Mouse (Mus musculus) bone marrow, adult 2 months (tissue): ENCODE results near the gene Rps6ka5.

ENCODE experiments used
- CTCF ChIP-seq: fragments of 200-500 bp; IDR thresholded peaks from 2 replicates; pipeline ENCODE4 v1.5.1; 2011; ENCODE audit warnings: low read length, control low read depth; ENCODE audit not compliant: control insufficient read depth, insufficient read depth
- POLR2A ChIP-seq: fragments of 200-500 bp; IDR thresholded peaks from 2 replicates; pipeline ENCODE4 v1.6.1; 2011; ENCODE audit warnings: low read depth, mild to moderate bottlenecking, control low read depth, low read length, borderline replicate concordance; ENCODE audit not compliant: control insufficient read depth

DNA sequence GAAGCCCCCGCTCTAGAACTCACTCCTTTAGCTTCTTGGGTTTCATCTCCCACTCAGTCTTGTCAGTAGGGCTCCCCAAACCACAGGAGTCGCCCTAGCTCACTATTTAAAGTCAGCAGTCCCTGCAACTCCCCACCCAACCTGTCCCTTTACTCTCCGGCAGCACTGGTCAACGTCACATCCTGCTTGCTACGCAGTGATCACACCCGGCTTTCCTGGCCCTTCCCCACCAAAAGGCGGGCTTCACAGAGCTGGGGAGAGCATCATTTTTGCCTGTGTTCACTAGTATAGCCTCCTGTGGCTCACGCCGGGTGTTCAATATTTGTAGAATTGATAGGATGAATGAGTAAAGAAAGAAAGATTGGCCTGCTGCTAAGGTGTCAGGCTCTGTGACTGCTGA lies 209.4 kb downstream of the Rps6ka5 start:
- TF ChIP-seq CTCF = no peak
- TF ChIP-seq POLR2A = no peak
